10 mouse cellular contexts compared by ENCODE assay signal in genomic region chr19:44511451-44512231, GRCm38 (mm10). TPM values are rescaled to one million over a fixed set of nuclear protein-coding genes. Genes with fewer than 3 reads are reported as not detected.
DNase-seq lines count a peak whose midpoint lies in the region; ATAC-seq and TF ChIP-seq lines count a peak whose summit lies in the region.
"Had no signal": no experiment of that assay in that cellular context is flagged by ENCODE, and none has a peak within 500 bp of the region (broad histone marks: within the 10 kb centered on the region; RNA-seq: fewer than 3 reads in every experiment).

No protein-coding gene starts in this region.

- H3K9ac ChIP-seq in forebrain, embryonic 14.5 days (ENCODE audit: low read length) = peak overlapping the region; percentile 57
- H3K9ac ChIP-seq in intestine, postnatal 0 days (ENCODE audit: low read depth, low read length) = 0 out of 2 replicates have a peak overlapping the region, but pooled peaks have one; percentile 37
- peak overlapping the region; percentile 53 for H3K9ac ChIP-seq in stomach, embryonic 16.5 days (ENCODE audit: low read length)

- peak; percentile 38 for DNase-seq in gastrocnemius, postnatal 10 days
- no peak for DNase-seq in gastrocnemius, adult 18-20 months (ENCODE audit: low spot score)
- peak; percentile 47 for DNase-seq in R1 (ENCODE audit: low read depth, low spot score)
- DNase-seq in forebrain, embryonic 14.5 days (ENCODE audit: low spot score) = no peak
- peak; percentile 41 for DNase-seq in lung, postnatal 10 days
- DNase-seq in urinary bladder, postnatal 36 days (ENCODE audit: low spot score in 2 of 2) = no peak

- peak overlapping the region; percentile 71 for H3K4me2 ChIP-seq in forebrain, embryonic 14.5 days (ENCODE audit: low read length)
- H3K4me2 ChIP-seq in intestine, postnatal 0 days (replicated peaks; ENCODE audit: low read depth) = peak overlapping the region; percentile 67
- peak overlapping the region; percentile 79 for H3K4me2 ChIP-seq in stomach, embryonic 16.5 days (ENCODE audit: low read depth, low read length)

- WGBS in forebrain, embryonic 14.5 days = under 1% methylated on average over 66 of the region's 66 CpGs
- WGBS in intestine, postnatal 0 days = under 1% methylated on average over 66 of the region's 66 CpGs
- WGBS in stomach, embryonic 16.5 days = 2% methylated on average over 66 of the region's 66 CpGs

- peaks cover 90% of the 10 kb centered on the region for H3K27me3 ChIP-seq in forebrain, embryonic 14.5 days (replicated peaks; ENCODE audit: control insufficient read depth, insufficient read depth, low read length)
- peaks cover 56% of the 10 kb centered on the region for H3K27me3 ChIP-seq in intestine, postnatal 0 days (replicated peaks; ENCODE audit: control insufficient read depth, insufficient read depth, low read length)
- peaks cover 47% of the 10 kb centered on the region for H3K27me3 ChIP-seq in stomach, embryonic 16.5 days (ENCODE audit: control insufficient read depth, insufficient read depth, low read length)

- H3K9me3 ChIP-seq in forebrain, embryonic 14.5 days (replicated peaks; ENCODE audit: control insufficient read depth, low read length) = no peaks in the 10 kb centered on the region
- no peaks in the 10 kb centered on the region for H3K9me3 ChIP-seq in intestine, postnatal 0 days (ENCODE audit: control insufficient read depth)
- no peaks in the 10 kb centered on the region for H3K9me3 ChIP-seq in stomach, embryonic 16.5 days (replicated peaks; ENCODE audit: control insufficient read depth, low read length)

- no peak for ATAC-seq in forebrain, embryonic 14.5 days
- ATAC-seq in intestine, postnatal 0 days = no peak
- no peak for ATAC-seq in stomach, embryonic 16.5 days (ENCODE audit: insufficient read depth, low FRiP score)

- TF ChIP-seq CTCF in intestine, postnatal 0 days (IDR thresholded peaks at IDR 0.05; ENCODE audit: low read depth) = peak; percentile 44

- H3K27ac ChIP-seq in forebrain, embryonic 14.5 days (ENCODE audit: low read depth, low read length) = 0 out of 2 replicates have a peak overlapping the region, but pooled peaks have one; percentile 27
- H3K27ac ChIP-seq in intestine, postnatal 0 days (ENCODE audit: low read depth, low read length) = no peak overlapping the region
- H3K27ac ChIP-seq in stomach, embryonic 16.5 days (ENCODE audit: low read length) = no peak overlapping the region

- H3K4me3 ChIP-seq in forebrain, embryonic 14.5 days (ENCODE audit: low read depth, low read length) = peak overlapping the region; percentile 36
- peak overlapping the region; percentile 38 for H3K4me3 ChIP-seq in intestine, postnatal 0 days (ENCODE audit: low read depth, low read length)
- H3K4me3 ChIP-seq in stomach, embryonic 16.5 days (replicated peaks; ENCODE audit: low read length) = peak overlapping the region; percentile 49

- no peaks in the 10 kb centered on the region for H3K36me3 ChIP-seq in forebrain, embryonic 14.5 days (ENCODE audit: control insufficient read depth, insufficient read depth, low read length)
- no peaks in the 10 kb centered on the region for H3K36me3 ChIP-seq in intestine, postnatal 0 days (ENCODE audit: control insufficient read depth, insufficient read depth)
- H3K36me3 ChIP-seq in stomach, embryonic 16.5 days (ENCODE audit: control insufficient read depth, insufficient read depth, low read length) = no peaks in the 10 kb centered on the region

- peaks cover 17% of the 10 kb centered on the region for H3K4me1 ChIP-seq in forebrain, embryonic 14.5 days (ENCODE audit: control insufficient read depth, insufficient read depth, low read length)
- peaks cover 3% of the 10 kb centered on the region; the same call in 1 of the 2 replicates for H3K4me1 ChIP-seq in intestine, postnatal 0 days (replicated peaks; ENCODE audit: control insufficient read depth, insufficient read depth, low read length)
- H3K4me1 ChIP-seq in stomach, embryonic 16.5 days (ENCODE audit: control insufficient read depth, insufficient read depth, low read length) = peaks cover 17% of the 10 kb centered on the region

RNA-seq across cellular contexts. Expression of gene Wnt8b, which starts 18.4 kb away (rescaled TPM):
- not detected for total RNA-seq in gastrocnemius, postnatal 10 days (2021)
- total RNA-seq in gastrocnemius, adult 18-20 months (2021) = not detected
- 3.3 and 4.0 TPM in 2 replicates for polyA plus RNA-seq in forebrain, embryonic 14.5 days (2014; fragmentation: Nextera tagmentation; extraction: Ambion mirVana)
- polyA plus RNA-seq in intestine, postnatal 0 days (2015; fragmentation: Nextera tagmentation; extraction: Ambion mirVana) = not detected in 2 replicates
- polyA plus RNA-seq in stomach, embryonic 16.5 days (2015; fragmentation: Nextera tagmentation; extraction: Ambion mirVana) = not detected in 2 replicates
- total RNA-seq: layer of hippocampus, adult 8-10 months; MEL had no signal

RNA-seq across cellular contexts. Expression of gene Sec31b, which starts 34.0 kb away (rescaled TPM):
- total RNA-seq in gastrocnemius, postnatal 10 days (2021) = 1 to 10 TPM; 5.1 to 5.6 TPM
- total RNA-seq in gastrocnemius, adult 18-20 months (2021) = 10 to 100 TPM; 18.3 to 21.7 TPM
- 0.10 and 0.17 TPM in 2 replicates for polyA plus RNA-seq in forebrain, embryonic 14.5 days (2014; fragmentation: Nextera tagmentation; extraction: Ambion mirVana)
- 0.12 and 0.33 TPM in 2 replicates for polyA plus RNA-seq in intestine, postnatal 0 days (2015; fragmentation: Nextera tagmentation; extraction: Ambion mirVana)
- 0.75 and 0.92 TPM in 2 replicates for polyA plus RNA-seq in stomach, embryonic 16.5 days (2015; fragmentation: Nextera tagmentation; extraction: Ambion mirVana)

RNA-seq across cellular contexts. Expression of gene Gm20538, which starts 41.0 kb away (rescaled TPM):
- total RNA-seq in gastrocnemius, postnatal 10 days (2021) = not detected
- total RNA-seq in gastrocnemius, adult 18-20 months (2021) = not detected
- polyA plus RNA-seq in forebrain, embryonic 14.5 days (2014; fragmentation: Nextera tagmentation; extraction: Ambion mirVana) = not detected in 2 replicates
- polyA plus RNA-seq in intestine, postnatal 0 days (2015; fragmentation: Nextera tagmentation; extraction: Ambion mirVana) = not detected in 2 replicates
- polyA plus RNA-seq in stomach, embryonic 16.5 days (2015; fragmentation: Nextera tagmentation; extraction: Ambion mirVana) = 0.97 TPM in 1 of 2 replicates, not detected in the other
- total RNA-seq: layer of hippocampus, adult 8-10 months; MEL had no signal

RNA-seq across cellular contexts. Expression of gene Ndufb8, which starts 43.6 kb away (rescaled TPM):
- 100 to 1,000 TPM; 675 to 794 TPM for total RNA-seq in gastrocnemius, postnatal 10 days (2021)
- total RNA-seq in gastrocnemius, adult 18-20 months (2021) = 100 to 1,000 TPM; 929 to 979 TPM
- polyA plus RNA-seq in forebrain, embryonic 14.5 days (2014; fragmentation: Nextera tagmentation; extraction: Ambion mirVana) = 509 and 616 TPM in 2 replicates
- polyA plus RNA-seq in intestine, postnatal 0 days (2015; fragmentation: Nextera tagmentation; extraction: Ambion mirVana) = 681 and 717 TPM in 2 replicates
- 524 and 535 TPM in 2 replicates for polyA plus RNA-seq in stomach, embryonic 16.5 days (2015; fragmentation: Nextera tagmentation; extraction: Ambion mirVana)

RNA-seq across cellular contexts. Expression of gene Hif1an, which starts 51.0 kb away (rescaled TPM):
- 10 to 100 TPM; 89.6 to 91.5 TPM for total RNA-seq in gastrocnemius, postnatal 10 days (2021)
- total RNA-seq in gastrocnemius, adult 18-20 months (2021) = 100 to 1,000 TPM; 120 to 121 TPM
- 16.1 and 21.1 TPM in 2 replicates for polyA plus RNA-seq in forebrain, embryonic 14.5 days (2014; fragmentation: Nextera tagmentation; extraction: Ambion mirVana)
- polyA plus RNA-seq in intestine, postnatal 0 days (2015; fragmentation: Nextera tagmentation; extraction: Ambion mirVana) = 15.6 and 17.7 TPM in 2 replicates
- 30.7 and 32.1 TPM in 2 replicates for polyA plus RNA-seq in stomach, embryonic 16.5 days (2015; fragmentation: Nextera tagmentation; extraction: Ambion mirVana)

Comparison
In these comparisons a context has a peak if more than half of its experiments do, and no peak if none do; other contexts are left out.
1. DNase-seq: peak in gastrocnemius, postnatal 10 days (single experiment), R1 (single experiment) and lung, postnatal 10 days (single experiment); none in gastrocnemius, adult 18-20 months (single experiment), forebrain, embryonic 14.5 days (single experiment) and urinary bladder, postnatal 36 days (0 of 2).
2. Peak in every context shown above with its lines, with median percentiles within 50 percentile points of each other: H3K4me2 ChIP-seq, H3K4me3 ChIP-seq and H3K9ac ChIP-seq.